Mouse (Mus musculus) forebrain, embryonic 13.5 days (tissue): Measurements from ENCODE around the gene Tgm5. TPM values are rescaled to one million over a fixed set of nuclear protein-coding genes. Genes with fewer than 3 reads are reported as not detected.

Experiments
- ATAC-seq: fragments of 200-750 bp; cut with Nextera tagmentation; 2 replicates; pipeline ENCODE4 v1.8.0; 2017
- H3K27ac ChIP-seq: fragments of 300-500 bp; sonication (generic); 2 replicates; pipeline ENCODE4 v1.5.1; 2015; ENCODE audit warnings: inconsistent platforms, mild to moderate bottlenecking, moderate library complexity
- H3K27me3 ChIP-seq: fragments of 300-500 bp; sonication (generic); 2 replicates; pipeline ENCODE4 v1.6.1; 2015; ENCODE audit warnings: mild to moderate bottlenecking, inconsistent platforms
- H3K36me3 ChIP-seq: fragments of 300-500 bp; sonication (generic); 2 replicates; pipeline ENCODE4 v1.6.1; 2015; ENCODE audit warnings: mild to moderate bottlenecking, inconsistent platforms; ENCODE audit not compliant: poor library complexity, severe bottlenecking
- H3K4me1 ChIP-seq: fragments of 300-500 bp; sonication (generic); 2 replicates; pipeline ENCODE4 v1.6.1; 2015; ENCODE audit warnings: inconsistent platforms
- H3K4me2 ChIP-seq: fragments of 300-500 bp; sonication (generic); 2 replicates; pipeline ENCODE4 v1.6.1; 2015; ENCODE audit warnings: inconsistent platforms, mild to moderate bottlenecking, moderate library complexity
- H3K4me3 ChIP-seq: fragments of 300-500 bp; sonication (generic); 2 replicates; pipeline ENCODE4 v1.5.1; 2015; ENCODE audit warnings: mild to moderate bottlenecking, inconsistent platforms
- H3K9ac ChIP-seq: fragments of 300-500 bp; sonication (generic); 2 replicates; pipeline ENCODE4 v1.6.1; 2015; ENCODE audit warnings: mild to moderate bottlenecking, inconsistent platforms
- H3K9me3 ChIP-seq: fragments of 300-500 bp; sonication (generic); replicated peaks from 2 replicates; pipeline ENCODE4 v1.6.1; 2016; ENCODE audit warnings: inconsistent platforms
- WGBS: fragments of 180-500 bp; shearing (Covaris S2); methylation state at CpG from one replicate; pipeline ENCODE4 v1.1.7; 2015; 5-methylcytosine and 5-hydroxymethylcytosine counted together
- polyA plus RNA-seq: library from polyadenylated mRNA; unstranded; fragments of >200 nt; fragmentation: Nextera tagmentation; extraction: Ambion mirVana; gene quantifications from 2 replicates; pipeline ENCODE4 v1.2.1, GENCODE M21; 2015

Tgm5 gene
- polyA plus RNA-seq, 1 experiment from 2014 or later: 0.10 TPM

DNA sequence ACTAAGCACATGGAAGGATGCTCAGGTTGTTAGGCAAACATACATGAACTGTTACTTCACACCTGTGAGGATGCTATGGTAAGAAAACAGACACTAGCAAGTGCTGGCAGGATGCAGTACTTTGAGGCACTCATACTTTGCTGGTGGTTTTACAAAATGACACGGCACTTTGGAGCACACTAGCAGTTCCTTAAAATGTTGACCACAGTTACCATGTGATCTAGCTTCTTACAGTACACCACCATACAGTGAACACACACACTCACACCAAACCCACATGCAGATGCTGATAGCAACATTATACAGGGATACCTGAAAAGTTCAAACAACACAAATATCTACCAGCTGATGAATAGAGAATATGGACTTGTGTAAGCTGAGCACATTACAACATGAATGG, 3.0 kb downstream of the Tgm5 start:
- Histone ChIP-seq H3K9me3 (no peaks in the 10 kb centered on the region), H3K4me3 (no peak overlapping the region), H3K36me3 (no peaks in the 10 kb centered on the region), H3K4me2 (no peak overlapping the region), H3K9ac (no peak overlapping the region), H3K4me1 (no peaks in the 10 kb centered on the region), H3K27ac (no peak overlapping the region), H3K27me3 (no peaks in the 10 kb centered on the region)
- no peak for ATAC-seq
- WGBS: 88% methylated on average over 1 of the region's 1 CpGs

DNA sequence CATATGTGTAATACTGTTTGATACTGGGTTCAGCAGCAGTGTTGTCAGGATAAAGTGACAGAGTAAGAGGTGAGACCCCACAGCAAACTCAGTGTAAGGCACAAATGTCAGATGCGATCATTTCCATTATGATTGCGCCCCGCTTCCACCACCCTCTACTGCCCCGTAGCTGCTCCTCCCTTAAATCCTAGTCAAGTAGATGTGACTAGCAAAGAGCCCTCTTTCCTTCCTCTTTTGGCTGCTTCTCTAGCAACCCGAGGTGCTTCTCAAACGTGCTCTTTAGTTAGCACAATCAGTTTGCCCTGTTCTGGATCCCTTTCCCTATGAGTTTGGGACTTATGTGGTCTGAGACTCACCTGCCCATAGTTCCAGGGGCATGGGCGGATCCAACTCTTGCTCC, 10.9 kb downstream of the Tgm5 start:
- no peak overlapping the region for H3K9ac ChIP-seq
- no peak overlapping the region for H3K4me2 ChIP-seq
- 80% methylated on average over 7 of the region's 7 CpGs for WGBS
- no peaks in the 10 kb centered on the region for H3K9me3 ChIP-seq
- no peaks in the 10 kb centered on the region for H3K4me1 ChIP-seq
- H3K27me3 ChIP-seq: no peaks in the 10 kb centered on the region
- H3K36me3 ChIP-seq: no peaks in the 10 kb centered on the region
- ATAC-seq: no peak
- H3K4me3 ChIP-seq: no peak overlapping the region
- no peak overlapping the region for H3K27ac ChIP-seq

- no peaks in the 10 kb centered on the region for H3K36me3 ChIP-seq
- H3K9me3 ChIP-seq: no peaks in the 10 kb centered on the region
- ATAC-seq: no peak
- H3K4me3 ChIP-seq: no peak overlapping the region
- H3K27me3 ChIP-seq: no peaks in the 10 kb centered on the region
- no peak overlapping the region for H3K9ac ChIP-seq
- no peak overlapping the region for H3K4me2 ChIP-seq
- 84% methylated on average over 6 of the region's 6 CpGs for WGBS
- no peak overlapping the region for H3K27ac ChIP-seq
- no peaks in the 10 kb centered on the region for H3K4me1 ChIP-seq
Measured at GRCm38 (mm10) chr2:121071871-121072270, 13.8 kb downstream of the Tgm5 start.

DNA sequence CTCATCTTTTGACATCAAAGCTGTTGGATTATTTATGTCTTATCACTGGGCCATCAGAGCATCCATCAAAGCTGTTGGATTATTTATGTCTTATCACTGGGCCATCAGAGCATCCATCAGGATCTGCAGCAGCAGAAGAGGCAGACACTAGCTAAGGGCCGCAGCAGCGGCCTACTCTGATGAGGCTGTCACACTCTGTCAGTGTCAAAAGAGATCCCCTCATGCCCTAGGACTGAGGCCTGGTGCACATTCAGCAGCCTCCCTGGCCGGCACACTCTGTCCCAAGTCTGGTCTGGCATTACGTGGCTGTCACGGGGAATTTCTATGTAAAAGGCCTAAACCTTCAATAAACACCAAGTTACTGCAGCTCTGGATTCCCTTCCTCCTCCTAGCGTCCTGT, 16.1 kb downstream of the Tgm5 start:
- Histone ChIP-seq H3K27ac (no peak overlapping the region), H3K36me3 (no peaks in the 10 kb centered on the region), H3K9ac (no peak overlapping the region), H3K27me3 (no peaks in the 10 kb centered on the region), H3K4me2 (no peak overlapping the region), H3K4me3 (no peak overlapping the region), H3K4me1 (no peaks in the 10 kb centered on the region), H3K9me3 (no peaks in the 10 kb centered on the region)
- 81% methylated on average over 6 of the region's 6 CpGs for WGBS
- no peak for ATAC-seq

DNA sequence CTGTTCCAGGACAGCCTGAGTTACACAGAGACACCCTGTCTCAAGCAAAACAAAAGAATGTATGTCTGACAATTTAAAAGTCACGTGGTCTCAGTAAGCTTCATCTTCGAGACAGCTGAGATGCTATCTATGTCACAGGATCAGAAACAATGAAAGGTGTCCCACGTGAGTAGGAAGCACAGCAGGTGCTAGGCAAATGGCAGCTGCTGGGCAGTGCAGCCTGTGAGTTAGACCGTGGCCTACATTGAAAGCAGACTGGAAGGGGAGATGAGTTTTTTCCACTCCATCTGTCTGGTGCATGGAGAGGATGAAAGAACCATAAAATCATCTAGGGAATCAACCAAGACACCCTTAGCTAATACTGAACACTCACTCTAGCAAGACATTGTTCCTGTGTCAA, 18.5 kb downstream of the Tgm5 start:
- Histone ChIP-seq H3K9me3 (no peaks in the 10 kb centered on the region), H3K4me2 (no peak overlapping the region), H3K27me3 (no peaks in the 10 kb centered on the region), H3K9ac (no peak overlapping the region), H3K27ac (no peak overlapping the region), H3K4me1 (no peaks in the 10 kb centered on the region), H3K36me3 (no peaks in the 10 kb centered on the region), H3K4me3 (no peak overlapping the region)
- ATAC-seq: no peak
- WGBS: 62% methylated on average over 4 of the region's 4 CpGs

GRCm38 (mm10) chr2:121061315-121061714, 24.3 kb downstream of the Tgm5 start:
- no peak overlapping the region for H3K4me2 ChIP-seq
- no peak overlapping the region for H3K27ac ChIP-seq
- no peaks in the 10 kb centered on the region for H3K9me3 ChIP-seq
- no peak overlapping the region for H3K9ac ChIP-seq
- no peak overlapping the region for H3K4me3 ChIP-seq
- no peak for ATAC-seq
- 89% methylated on average over 2 of the region's 2 CpGs for WGBS
- no peaks in the 10 kb centered on the region for H3K27me3 ChIP-seq
- H3K4me1 ChIP-seq: no peaks in the 10 kb centered on the region
- no peaks in the 10 kb centered on the region for H3K36me3 ChIP-seq

- Histone ChIP-seq H3K36me3 (no peaks in the 10 kb centered on the region), H3K9ac (no peak overlapping the region), H3K4me1 (no peaks in the 10 kb centered on the region), H3K27me3 (no peaks in the 10 kb centered on the region), H3K9me3 (no peaks in the 10 kb centered on the region), H3K4me3 (no peak overlapping the region), H3K27ac (no peak overlapping the region), H3K4me2 (no peak overlapping the region)
- no peak for ATAC-seq
- 80% methylated on average over 6 of the region's 6 CpGs for WGBS
Measured at GRCm38 (mm10) chr2:121057997-121058396, 27.6 kb downstream of the Tgm5 start.

GRCm38 (mm10) chr2:121055915-121056314, 29.7 kb downstream of the Tgm5 start:
- Histone ChIP-seq H3K4me2 (no peak overlapping the region), H3K9me3 (no peaks in the 10 kb centered on the region), H3K36me3 (no peaks in the 10 kb centered on the region), H3K4me3 (no peak overlapping the region), H3K9ac (no peak overlapping the region), H3K27ac (no peak overlapping the region), H3K4me1 (no peaks in the 10 kb centered on the region), H3K27me3 (no peaks in the 10 kb centered on the region)
- 82% methylated on average over 6 of the region's 6 CpGs for WGBS
- ATAC-seq: no peak

- Histone ChIP-seq H3K9me3 (no peaks in the 10 kb centered on the region), H3K27ac (no peak overlapping the region), H3K4me1 (no peaks in the 10 kb centered on the region), H3K4me2 (no peak overlapping the region), H3K36me3 (no peaks in the 10 kb centered on the region), H3K27me3 (no peaks in the 10 kb centered on the region), H3K9ac (no peak overlapping the region), H3K4me3 (no peak overlapping the region)
- WGBS: 79% methylated on average over 2 of the region's 2 CpGs
- ATAC-seq: no peak
Measured at GRCm38 (mm10) chr2:121054060-121054459, 31.6 kb downstream of the Tgm5 start.

DNA sequence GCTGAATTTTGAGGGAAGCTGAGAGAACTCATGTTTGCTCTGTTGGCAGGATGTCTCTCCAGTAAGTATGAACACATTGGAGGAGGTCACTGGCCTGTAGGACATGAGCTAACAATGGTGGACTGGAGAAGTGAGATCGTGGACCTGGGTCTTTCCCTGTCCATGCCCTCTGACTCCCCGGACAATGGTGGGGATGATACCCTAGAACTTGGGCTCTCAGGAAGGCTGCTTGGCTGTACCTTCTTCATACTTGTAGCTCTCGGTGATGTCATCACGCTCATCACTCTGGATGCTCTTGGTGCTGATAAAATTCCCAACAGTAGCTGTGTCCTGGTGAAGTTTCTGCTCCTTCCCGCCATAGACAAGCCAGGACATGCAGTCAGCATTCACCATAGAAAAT, 33.5 kb downstream of the Tgm5 start:
- no peaks in the 10 kb centered on the region for H3K4me1 ChIP-seq
- no peak overlapping the region for H3K4me3 ChIP-seq
- no peaks in the 10 kb centered on the region for H3K9me3 ChIP-seq
- H3K36me3 ChIP-seq: no peaks in the 10 kb centered on the region
- no peak overlapping the region for H3K9ac ChIP-seq
- H3K27ac ChIP-seq: no peak overlapping the region
- no peak overlapping the region for H3K4me2 ChIP-seq
- no peaks in the 10 kb centered on the region for H3K27me3 ChIP-seq
- WGBS: 90% methylated on average over 5 of the region's 5 CpGs
- no peak for ATAC-seq

DNA sequence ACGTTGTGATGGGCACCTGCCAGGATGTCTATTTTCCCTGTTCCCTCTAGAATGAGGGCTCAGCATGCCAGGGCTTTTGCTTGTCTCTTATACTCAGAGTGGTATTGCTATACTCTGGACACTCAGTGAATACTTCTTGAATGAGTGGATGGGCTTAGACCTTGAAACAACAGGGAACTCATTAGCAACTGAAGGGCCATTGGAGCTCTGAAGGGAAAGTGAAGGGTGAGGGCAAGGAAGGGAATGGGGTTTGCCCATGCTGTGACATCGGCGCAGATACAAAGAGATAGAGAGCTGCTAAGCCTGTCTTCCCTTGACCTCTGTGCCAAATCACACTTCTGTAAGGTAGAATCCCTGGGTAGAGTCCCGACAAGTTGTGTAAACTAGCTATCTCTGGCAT, 40.0 kb downstream of the Tgm5 start:
- Histone ChIP-seq H3K4me3 (no peak overlapping the region), H3K4me1 (no peaks in the 10 kb centered on the region), H3K27me3 (no peaks in the 10 kb centered on the region), H3K27ac (no peak overlapping the region), H3K9me3 (no peaks in the 10 kb centered on the region), H3K36me3 (no peaks in the 10 kb centered on the region), H3K9ac (no peak overlapping the region), H3K4me2 (no peak overlapping the region)
- 74% methylated on average over 4 of the region's 4 CpGs for WGBS
- no peak for ATAC-seq

- H3K4me2 ChIP-seq: no peak overlapping the region
- H3K4me1 ChIP-seq: no peaks in the 10 kb centered on the region
- no peaks in the 10 kb centered on the region for H3K9me3 ChIP-seq
- 59% methylated on average over 5 of the region's 5 CpGs for WGBS
- H3K9ac ChIP-seq: no peak overlapping the region
- H3K36me3 ChIP-seq: no peaks in the 10 kb centered on the region
- H3K27me3 ChIP-seq: no peaks in the 10 kb centered on the region
- H3K27ac ChIP-seq: no peak overlapping the region
- no peak for ATAC-seq
- no peak overlapping the region for H3K4me3 ChIP-seq
Measured at GRCm38 (mm10) chr2:121041098-121041497, 44.5 kb downstream of the Tgm5 start.

GRCm38 (mm10) chr2:121039382-121039781, 46.3 kb downstream of the Tgm5 start:
- Histone ChIP-seq H3K9ac (no peak overlapping the region), H3K4me2 (no peak overlapping the region), H3K36me3 (no peaks in the 10 kb centered on the region), H3K9me3 (no peaks in the 10 kb centered on the region), H3K27ac (no peak overlapping the region), H3K4me3 (no peak overlapping the region), H3K27me3 (no peaks in the 10 kb centered on the region), H3K4me1 (no peaks in the 10 kb centered on the region)
- WGBS: 89% methylated on average over 1 of the region's 1 CpGs
- ATAC-seq: no peak
